Mouse (Mus musculus): ENCODE results near the gene Slc25a39.

- no peak for TF ChIP-seq CTCF (IDR thresholded peaks at IDR 0.05; ENCODE audit: control insufficient read depth, insufficient read depth, insufficient replicate concordance, low read depth, low read length)
- no peak for TF ChIP-seq POLR2A (IDR thresholded peaks at IDR 0.05; ENCODE audit: control insufficient read depth, low read depth, low read length)
These were observed 24.0 kb upstream of the Slc25a39 start for GRCm38 (mm10) chr11:102431728-102432114.

Measured in testis, adult 2 months (tissue).